Mouse (Mus musculus) CH12.LX (cell line): ENCODE results near the gene Ak8. TPM values are rescaled to one million over a fixed set of nuclear protein-coding genes. Genes with fewer than 3 reads are reported as not detected.

Experiments
- DNase-seq: peaks from one replicate; pipeline ENCODE4 v3.0.0-alpha.2; 2013; ENCODE audit errors: extremely low read depth
- H3K27ac ChIP-seq: 2 replicates; pipeline ENCODE4 v1.5.1; 2012; ENCODE audit warnings: low read depth, mild to moderate bottlenecking, control low read depth, moderate library complexity; ENCODE audit not compliant: insufficient read depth
- H3K27me3 ChIP-seq: replicated peaks from 2 replicates; pipeline ENCODE3; 2012; ENCODE audit warnings: inconsistent platforms
- H3K36me3 ChIP-seq, 2 experiments: replicated peaks in 1 of 2; 2 replicates each; pipeline versions ENCODE3 to v1.6.1; 2012; ENCODE audit warnings: inconsistent platforms in 1 of 2, low read length in 1 of 2, mild to moderate bottlenecking in 1 of 2, mixed read lengths in 1 of 2, moderate library complexity in 1 of 2; ENCODE audit not compliant: control insufficient read depth in 1 of 2, insufficient read depth in 1 of 2
- H3K4me1 ChIP-seq, 2 experiments: 2 replicates each; pipeline ENCODE4 v1.6.1; 2012; ENCODE audit warnings: inconsistent platforms in 1 of 2, moderate library complexity in 1 of 2; ENCODE audit not compliant: insufficient read depth in 2 of 2, control insufficient read depth in 1 of 2
- H3K4me2 ChIP-seq: 2 replicates; pipeline ENCODE4 v1.6.1; 2012; ENCODE audit warnings: low read depth, mild to moderate bottlenecking, control low read depth; ENCODE audit not compliant: poor library complexity, insufficient read depth, severe bottlenecking
- H3K4me3 ChIP-seq, 3 experiments: fragments of 150-350 bp in 1 of 3; sonication (generic) in 1 of 3; replicated peaks in 1 of 3; 2 replicates each; pipeline versions ENCODE3 to v1.5.1; 2011 to 2012; ENCODE audit warnings: low read depth in 2 of 3, low read length in 2 of 3, mild to moderate bottlenecking in 2 of 3, moderate library complexity in 2 of 3, control low read depth in 1 of 3, improper control_type of control experiment in 1 of 3, inconsistent platforms in 1 of 3, mixed read lengths in 1 of 3; ENCODE audit not compliant: poor library complexity in 1 of 3
- H3K79me2 ChIP-seq: replicated peaks from 2 replicates; pipeline ENCODE4 v1.6.1; 2012; ENCODE audit warnings: mild to moderate bottlenecking, moderate library complexity; ENCODE audit not compliant: control insufficient read depth, poor library complexity, insufficient read depth, severe bottlenecking; ENCODE audit errors: extremely low read depth
- H3K9ac ChIP-seq: 2 replicates; pipeline ENCODE4 v1.6.1; 2012; ENCODE audit warnings: low read depth, mild to moderate bottlenecking, control low read depth, moderate library complexity; ENCODE audit not compliant: insufficient read depth
- H3K9me3 ChIP-seq: replicated peaks from 2 replicates; pipeline ENCODE3; 2012; ENCODE audit warnings: low read length, inconsistent platforms, mixed read lengths
- CHD1 ChIP-seq: IDR thresholded peaks from 2 replicates; pipeline ENCODE4 v1.6.1; 2012; ENCODE audit warnings: low read depth, low read length, improper control_type of control experiment, inconsistent platforms
- CHD2 ChIP-seq: IDR thresholded peaks from 2 replicates; pipeline ENCODE4 v1.6.1; 2011; ENCODE audit warnings: low read length, improper control_type of control experiment
- ELF1 ChIP-seq: IDR thresholded peaks from 2 replicates; pipeline ENCODE4 v1.6.1; 2014; ENCODE audit warnings: low read depth, mild to moderate bottlenecking, inconsistent platforms, low read length, improper control_type of control experiment
- ETS1 ChIP-seq: conservative IDR thresholded peaks from 2 replicates; pipeline ENCODE4 v1.6.1; 2012; ENCODE audit warnings: low read depth, mild to moderate bottlenecking, inconsistent platforms, low read length, improper control_type of control experiment, moderate library complexity
- GABPA ChIP-seq: IDR thresholded peaks from 2 replicates; pipeline ENCODE4 v1.6.1; 2012; ENCODE audit warnings: low read depth, low read length, improper control_type of control experiment, inconsistent platforms; ENCODE audit not compliant: insufficient replicate concordance
- JUND ChIP-seq: conservative IDR thresholded peaks from 2 replicates; pipeline ENCODE4 v1.6.1; 2011; ENCODE audit warnings: low read depth, low read length, improper control_type of control experiment
- KAT2A ChIP-seq: IDR thresholded peaks from 2 replicates; pipeline ENCODE4 v1.6.1; 2012; ENCODE audit warnings: low read length, improper control_type of control experiment, inconsistent platforms; ENCODE audit not compliant: insufficient replicate concordance
- MAZ ChIP-seq: IDR thresholded peaks from 2 replicates; pipeline ENCODE4 v1.6.1; 2012; ENCODE audit warnings: low read depth, mild to moderate bottlenecking, inconsistent platforms, low read length, improper control_type of control experiment, moderate library complexity
- MXI1 ChIP-seq: IDR thresholded peaks from 2 replicates; pipeline ENCODE4 v1.6.1; 2011; ENCODE audit warnings: mild to moderate bottlenecking, low read depth, low read length, improper control_type of control experiment
- MYC ChIP-seq: IDR thresholded peaks from 2 replicates; pipeline ENCODE4 v1.6.1; 2011; ENCODE audit warnings: low read depth, mild to moderate bottlenecking, improper control_type of control experiment, low read length
- NELFE ChIP-seq: IDR thresholded peaks from 2 replicates; pipeline ENCODE4 v1.6.1; 2011; ENCODE audit warnings: low read depth, low read length, improper control_type of control experiment
- POLR2A ChIP-seq: IDR thresholded peaks from 2 replicates; pipeline ENCODE4 v1.6.1; 2011; ENCODE audit warnings: low read depth, mild to moderate bottlenecking, improper control_type of control experiment, low read length
- POLR2AphosphoS2 ChIP-seq: IDR thresholded peaks from 2 replicates; pipeline ENCODE4 v1.6.1; 2011; ENCODE audit warnings: low read depth, low read length, improper control_type of control experiment
- RCOR1 ChIP-seq: conservative IDR thresholded peaks from 2 replicates; pipeline ENCODE4 v1.6.1; 2012; ENCODE audit warnings: low read depth, mild to moderate bottlenecking, inconsistent platforms, low read length, improper control_type of control experiment
- TBP ChIP-seq: conservative IDR thresholded peaks from 2 replicates; pipeline ENCODE4 v1.6.1; 2011; ENCODE audit warnings: low read depth, low read length, improper control_type of control experiment
- TCF12 ChIP-seq: IDR thresholded peaks from 2 replicates; pipeline ENCODE4 v1.6.1; 2014; ENCODE audit warnings: low read depth, mild to moderate bottlenecking, inconsistent platforms, low read length, improper control_type of control experiment
- UBTF ChIP-seq: IDR thresholded peaks from 2 replicates; pipeline ENCODE4 v1.6.1; 2012; ENCODE audit warnings: low read depth, mild to moderate bottlenecking, inconsistent platforms, low read length, improper control_type of control experiment, moderate library complexity
- ZKSCAN1 ChIP-seq: IDR thresholded peaks from 2 replicates; pipeline ENCODE4 v1.6.1; 2012; ENCODE audit warnings: low read depth, inconsistent platforms, low read length, improper control_type of control experiment, borderline replicate concordance
- ZNF384 ChIP-seq: IDR thresholded peaks from 2 replicates; pipeline ENCODE4 v1.6.1; 2012; ENCODE audit warnings: low read depth, low read length, improper control_type of control experiment, inconsistent platforms
- dilution Hi-C: fragments of 300-500 bp; cut with MboI; formaldehyde crosslinking; loops from 2 replicates; pipeline ENCODE4 v1.14.3; 2020; ENCODE audit warnings: low sequenced_read_pairs; ENCODE audit not compliant: extremely low pct_unique_long_range_greater_than_20kb, extremely low pct_ligation_motif_present
- in situ Hi-C: fragments of 300-500 bp; cut with MboI; formaldehyde crosslinking; loops from 3 replicates; pipeline ENCODE4 v1.14.3; 2019; ENCODE audit warnings: low sequenced_read_pairs, low pct_ligation_motif_present, low pct_unique_long_range_greater_than_20kb, mixed read lengths
- polyA plus RNA-seq: library from polyadenylated mRNA; unstranded; fragments of >175 nt; gene quantifications from 2 replicates; pipeline ENCODE4 v1.2.1, GENCODE M21; 2012; ENCODE audit warnings: low read depth; ENCODE audit not compliant: insufficient read length
- total RNA-seq, 2 experiments: library from RNA; depleted of rRNA; stranded (reverse); fragments of 300-350 nt in 1 of 2; fragments of >200 nt in 1 of 2; gene quantifications; 2 replicates each; pipeline ENCODE4 v1.2.3; 2012 to 2014

Ak8 gene
- total and polyA plus RNA-seq, 3 experiments = 0.55 to 4.9 (median 1.1) TPM

GRCm38 (mm10) chr2:28730676-28731075 lies 30.7 kb downstream of the Ak8 start:
- peaks cover 4 to 24% of the 10 kb centered on the region in 2 experiments; a peak in 2 of 4 replicates for H3K4me1 ChIP-seq
- no peak overlapping the region for H3K4me3 ChIP-seq
- dilution Hi-C loops = no loop called here
- no peak overlapping the region for H3K9ac ChIP-seq
- no peak overlapping the region for H3K27ac ChIP-seq
- no peaks in the 10 kb centered on the region for H3K9me3 ChIP-seq
- H3K27me3 ChIP-seq = no peaks in the 10 kb centered on the region
- no peak for DNase-seq
- H3K36me3 ChIP-seq = no peaks in the 10 kb centered on the region
- no peak overlapping the region for H3K4me2 ChIP-seq
- in situ Hi-C loops = no loop called here
- H3K79me2 ChIP-seq = no peaks in the 10 kb centered on the region
- no peak for TF ChIP-seq POLR2AphosphoS2
- TF ChIP-seq POLR2A = no peak
- TF ChIP-seq KAT2A = no peak
- TF ChIP-seq CHD2 = no peak
- no peak for TF ChIP-seq RCOR1
- TF ChIP-seq ZNF384 = no peak
- TF ChIP-seq UBTF = no peak
- no peak for TF ChIP-seq NELFE
- no peak for TF ChIP-seq MYC

- Histone ChIP-seq H3K36me3 (peaks cover 0 to 2% of the 10 kb centered on the region in 2 experiments), H3K9ac (no peak overlapping the region), H3K4me2 (no peak overlapping the region), H3K27me3 (no peaks in the 10 kb centered on the region), H3K79me2 (no peaks in the 10 kb centered on the region), H3K4me1 (peaks cover 16 to 37% of the 10 kb centered on the region in 2 experiments), H3K27ac (no peak overlapping the region), H3K4me3 (no peak overlapping the region), H3K9me3 (no peaks in the 10 kb centered on the region)
- in situ Hi-C loops = no loop called here
- DNase-seq = no peak
- dilution Hi-C loops = no loop called here
- TF ChIP-seq JUND = no peak
- TF ChIP-seq MXI1 = no peak
- TF ChIP-seq ZKSCAN1 = no peak
- TF ChIP-seq TCF12 = no peak
- TF ChIP-seq MAZ = no peak
- no peak for TF ChIP-seq ETS1
- TF ChIP-seq GABPA = no peak
- no peak for TF ChIP-seq ELF1
- no peak for TF ChIP-seq TBP
- no peak for TF ChIP-seq UBTF
- no peak for TF ChIP-seq CHD1
Observed at GRCm38 (mm10) chr2:28737112-28737511, 37.1 kb downstream of the Ak8 start.
